Mouse (Mus musculus) MEL (cell line): ENCODE results near the gene Lrrc4b.

Experiments
- CTCF ChIP-seq, 3 experiments: IDR thresholded peaks in 2 of 3; conservative IDR thresholded peaks in 1 of 3; 2 replicates each; pipeline ENCODE4 v1.5.1; 2011 to 2012; ENCODE audit warnings: low read length in 3 of 3, low read depth in 2 of 3, mild to moderate bottlenecking in 2 of 3, improper control_type of control experiment in 1 of 3, inconsistent platforms in 1 of 3, mixed read lengths in 1 of 3, moderate library complexity in 1 of 3; ENCODE audit not compliant: control insufficient read depth in 1 of 3, insufficient read depth in 1 of 3, poor library complexity in 1 of 3, severe bottlenecking in 1 of 3
- EP300 ChIP-seq, 2 experiments: IDR thresholded peaks; 2 replicates each; pipeline ENCODE4 v1.6.1; 2011; ENCODE audit warnings: improper control_type of control experiment in 2 of 2, low read length in 2 of 2, low read depth in 1 of 2, mild to moderate bottlenecking in 1 of 2
- GATA1 ChIP-seq: IDR thresholded peaks from 2 replicates; pipeline ENCODE4 v1.6.1; 2011; ENCODE audit warnings: low read depth, low read length, improper control_type of control experiment
- MAZ ChIP-seq: IDR thresholded peaks from 2 replicates; pipeline ENCODE4 v1.6.1; 2012; ENCODE audit warnings: low read depth, mild to moderate bottlenecking, inconsistent platforms, low read length, improper control_type of control experiment
- POLR2A ChIP-seq, 2 experiments: IDR thresholded peaks; 2 replicates each; pipeline ENCODE4 v1.6.1; 2011 to 2012; ENCODE audit warnings: low read length in 2 of 2, mild to moderate bottlenecking in 2 of 2, control low read depth in 1 of 2, improper control_type of control experiment in 1 of 2, low read depth in 1 of 2, moderate library complexity in 1 of 2; ENCODE audit not compliant: control insufficient read depth in 1 of 2, insufficient read depth in 1 of 2, poor library complexity in 1 of 2
- TAL1 ChIP-seq: IDR thresholded peaks from 2 replicates; pipeline ENCODE4 v1.6.1; 2012; ENCODE audit warnings: mild to moderate bottlenecking, inconsistent platforms, low read length, moderate library complexity, mixed read lengths
- TCF12 ChIP-seq: IDR thresholded peaks from 2 replicates; pipeline ENCODE4 v1.6.1; 2014; ENCODE audit warnings: low read depth, mild to moderate bottlenecking, inconsistent platforms, low read length, improper control_type of control experiment, moderate library complexity
- UBTF ChIP-seq: IDR thresholded peaks from 2 replicates; pipeline ENCODE4 v1.6.1; 2012; ENCODE audit warnings: low read depth, mild to moderate bottlenecking, inconsistent platforms, low read length, improper control_type of control experiment, moderate library complexity, borderline replicate concordance; ENCODE audit not compliant: insufficient read depth
- ZMIZ1 ChIP-seq: IDR thresholded peaks from 2 replicates; pipeline ENCODE4 v1.6.1; 2012; ENCODE audit warnings: low read depth, mild to moderate bottlenecking, inconsistent platforms, low read length, improper control_type of control experiment, moderate library complexity
- ZNF384 ChIP-seq: IDR thresholded peaks from 2 replicates; pipeline ENCODE4 v1.6.1; 2012; ENCODE audit warnings: low read depth, mild to moderate bottlenecking, inconsistent platforms, low read length, improper control_type of control experiment

GRCm38 (mm10) chr7:44463056-44463425 is 34.2 kb downstream of the Lrrc4b start:
- TF ChIP-seq POLR2A (IDR thresholded peaks at IDR 0.05; ENCODE audit: control insufficient read depth in 1 of 2, insufficient read depth in 1 of 2, low read depth in 1 of 2, low read length in 2 of 2, poor library complexity in 1 of 2), result no peak
- TF ChIP-seq TCF12, result no peak
- TF ChIP-seq UBTF, result no peak
- no peak for TF ChIP-seq EP300 (IDR thresholded peaks at IDR 0.05; ENCODE audit: low read depth in 1 of 2, low read length in 2 of 2)
- no peak for TF ChIP-seq MAZ
- no peak for TF ChIP-seq CTCF (IDR thresholded peaks at IDR 0.05 in 2 of 3, conservative IDR thresholded peaks at IDR 0.05 in 1 of 3; ENCODE audit: control insufficient read depth in 1 of 3, insufficient read depth in 1 of 3, low read depth in 2 of 3, low read length in 3 of 3, poor library complexity in 1 of 3, severe bottlenecking in 1 of 3)
- no peak for TF ChIP-seq GATA1
- TF ChIP-seq ZMIZ1, result no peak
- no peak for TF ChIP-seq ZNF384
- no peak for TF ChIP-seq TAL1
